Comparison of ENCODE assay signal across 8 mouse cellular contexts in genomic region chr6:99204780-99205586, GRCm38 (mm10).
DNase-seq lines count a peak whose midpoint lies in the region; ATAC-seq lines count a peak whose summit lies in the region.

No protein-coding gene starts in this region.

- no peaks in the 10 kb centered on the region for H3K36me3 ChIP-seq in kidney, embryonic 15.5 days
- H3K36me3 ChIP-seq in limb, embryonic 10.5 days: no peaks in the 10 kb centered on the region
- no peaks in the 10 kb centered on the region for H3K36me3 ChIP-seq in neural tube, embryonic 15.5 days

- no peak overlapping the region for H3K4me3 ChIP-seq in kidney, embryonic 15.5 days (replicated peaks)
- peak overlapping the region; percentile 44 for H3K4me3 ChIP-seq in limb, embryonic 10.5 days
- H3K4me3 ChIP-seq in neural tube, embryonic 15.5 days (replicated peaks): no peak overlapping the region

- no peak for ATAC-seq in kidney, embryonic 15.5 days (replicated peaks; ENCODE audit: low FRiP score)
- peak; percentile 75 for ATAC-seq in common myeloid progenitor, adult 5-6 weeks (replicated peaks; ENCODE audit: low read depth, poor library complexity, severe bottlenecking)
- no peak for ATAC-seq in neural tube, embryonic 15.5 days (ENCODE audit: low FRiP score)

- no peaks in the 10 kb centered on the region for H3K9me3 ChIP-seq in kidney, embryonic 15.5 days (replicated peaks)
- H3K9me3 ChIP-seq in limb, embryonic 10.5 days (replicated peaks): no peaks in the 10 kb centered on the region
- H3K9me3 ChIP-seq in neural tube, embryonic 15.5 days (replicated peaks): no peaks in the 10 kb centered on the region

- peak overlapping the region; percentile 54 for H3K4me2 ChIP-seq in kidney, embryonic 15.5 days
- H3K4me2 ChIP-seq in neural tube, embryonic 15.5 days: peak overlapping the region; percentile 33; the same call in 1 of the 2 replicates

- H3K4me1 ChIP-seq in kidney, embryonic 15.5 days: peaks cover 62% of the 10 kb centered on the region
- peaks cover 74% of the 10 kb centered on the region for H3K4me1 ChIP-seq in limb, embryonic 10.5 days
- H3K4me1 ChIP-seq in neural tube, embryonic 15.5 days: peaks cover 54% of the 10 kb centered on the region

- no peak for DNase-seq in kidney, postnatal 10 days
- DNase-seq in limb, embryonic 10.5 days (ENCODE audit: low spot score): peak; percentile 43
- DNase-seq in adrenal gland, adult 18-20 months (ENCODE audit: low spot score in 2 of 2): no peak
- no peak for DNase-seq in ovary, adult 18-20 months (ENCODE audit: low spot score)
- no peak for DNase-seq in urinary bladder, adult 2 months (ENCODE audit: low spot score)

- no peaks in the 10 kb centered on the region for H3K27me3 ChIP-seq in kidney, embryonic 15.5 days
- H3K27me3 ChIP-seq in limb, embryonic 10.5 days (ENCODE audit: low read depth, poor library complexity, severe bottlenecking): no peaks in the 10 kb centered on the region
- H3K27me3 ChIP-seq in neural tube, embryonic 15.5 days (replicated peaks): peaks cover 11% of the 10 kb centered on the region; the same call in 1 of the 2 replicates

- H3K27ac ChIP-seq in kidney, embryonic 15.5 days: 0 out of 2 replicates have a peak overlapping the region, but pooled peaks have one; percentile 45
- peak overlapping the region; percentile 76 for H3K27ac ChIP-seq in limb, embryonic 10.5 days
- H3K27ac ChIP-seq in neural tube, embryonic 15.5 days (replicated peaks): no peak overlapping the region

- no peak overlapping the region for H3K9ac ChIP-seq in kidney, embryonic 15.5 days
- H3K9ac ChIP-seq in neural tube, embryonic 15.5 days (replicated peaks): no peak overlapping the region

- 14% methylated on average over 7 of the region's 7 CpGs for WGBS in kidney, embryonic 15.5 days
- 5% methylated on average over 7 of the region's 7 CpGs for WGBS in limb, embryonic 10.5 days
- 13% methylated on average over 7 of the region's 7 CpGs for WGBS in neural tube, embryonic 15.5 days
